Mouse (Mus musculus): ENCODE measurements at regions not wholly inside any gene's neighbourhood (a gene's known extent, or its start where the extent isn't known, plus 50 kb on each side); places are given as distances from the start of the nearest gene placed in this dataset.

- no peak overlapping the region for H3K27ac ChIP-seq (ENCODE audit: insufficient read depth, low read length)
- H3K4me3 ChIP-seq (ENCODE audit: insufficient read depth, low read length): no peak overlapping the region
- TF ChIP-seq CTCF (IDR thresholded peaks at IDR 0.05; ENCODE audit: borderline replicate concordance, insufficient read depth, low read length) (no peak), POLR2A (IDR thresholded peaks at IDR 0.05; ENCODE audit: low read depth, low read length) (no peak)
- no peaks in the 10 kb centered on the region for H3K4me1 ChIP-seq (ENCODE audit: control insufficient read depth, insufficient read depth, low read length)
These were observed 481.2 kb upstream of the Pmfbp1 start for GRCm38 (mm10) chr8:109012655-109013054.

GRCm38 (mm10) chr8:109013577-109013976 lies 480.2 kb upstream of the Pmfbp1 start:
- no peak overlapping the region for H3K4me3 ChIP-seq (ENCODE audit: insufficient read depth, low read length)
- H3K27ac ChIP-seq (ENCODE audit: insufficient read depth, low read length): no peak overlapping the region
- H3K4me1 ChIP-seq (ENCODE audit: control insufficient read depth, insufficient read depth, low read length): no peaks in the 10 kb centered on the region
- no peak for TF ChIP-seq CTCF (IDR thresholded peaks at IDR 0.05; ENCODE audit: borderline replicate concordance, insufficient read depth, low read length)
- no peak for TF ChIP-seq POLR2A (IDR thresholded peaks at IDR 0.05; ENCODE audit: low read depth, low read length)

- Histone ChIP-seq H3K4me3 (ENCODE audit: insufficient read depth, low read length) (no peak overlapping the region), H3K27ac (ENCODE audit: insufficient read depth, low read length) (no peak overlapping the region), H3K4me1 (ENCODE audit: control insufficient read depth, insufficient read depth, low read length) (no peaks in the 10 kb centered on the region)
- TF ChIP-seq POLR2A (IDR thresholded peaks at IDR 0.05; ENCODE audit: low read depth, low read length) (no peak), CTCF (IDR thresholded peaks at IDR 0.05; ENCODE audit: borderline replicate concordance, insufficient read depth, low read length) (peak; percentile 45; the same call in 1 of the 2 replicates)
These were observed 479.1 kb upstream of the Pmfbp1 start for GRCm38 (mm10) chr8:109014746-109015145.

GRCm38 (mm10) chr8:109019565-109019964 lies 474.3 kb upstream of the Pmfbp1 start:
- no peak overlapping the region for H3K4me3 ChIP-seq (ENCODE audit: insufficient read depth, low read length)
- H3K4me1 ChIP-seq (ENCODE audit: control insufficient read depth, insufficient read depth, low read length): no peaks in the 10 kb centered on the region
- H3K27ac ChIP-seq (ENCODE audit: insufficient read depth, low read length): no peak overlapping the region
- TF ChIP-seq CTCF (IDR thresholded peaks at IDR 0.05; ENCODE audit: borderline replicate concordance, insufficient read depth, low read length) (no peak), POLR2A (IDR thresholded peaks at IDR 0.05; ENCODE audit: low read depth, low read length) (no peak)

DNA sequence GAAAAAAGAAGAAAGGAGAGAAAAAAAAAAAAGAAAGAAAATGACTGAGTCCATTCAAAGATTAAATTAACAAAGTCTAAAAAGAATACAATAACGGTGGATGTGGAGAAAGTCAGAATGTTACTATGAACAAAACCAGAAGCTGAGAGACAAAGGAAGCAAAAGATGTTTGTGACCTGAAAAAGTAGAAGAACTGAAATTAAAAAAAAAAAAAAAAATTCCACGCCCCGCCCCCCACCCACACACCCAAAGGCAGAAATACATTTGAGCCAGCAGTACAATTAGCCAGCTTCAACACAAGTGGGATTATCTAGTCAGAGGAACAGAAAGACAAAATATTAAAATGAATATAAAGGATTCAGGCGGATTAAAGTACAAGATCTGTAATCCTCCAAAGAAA lies 473.7 kb upstream of the Pmfbp1 start:
- no peak overlapping the region for H3K27ac ChIP-seq (ENCODE audit: insufficient read depth, low read length)
- H3K4me1 ChIP-seq (ENCODE audit: control insufficient read depth, insufficient read depth, low read length): no peaks in the 10 kb centered on the region
- TF ChIP-seq CTCF (IDR thresholded peaks at IDR 0.05; ENCODE audit: borderline replicate concordance, insufficient read depth, low read length): no peak
- TF ChIP-seq POLR2A (IDR thresholded peaks at IDR 0.05; ENCODE audit: low read depth, low read length): no peak
- no peak overlapping the region for H3K4me3 ChIP-seq (ENCODE audit: insufficient read depth, low read length)

DNA sequence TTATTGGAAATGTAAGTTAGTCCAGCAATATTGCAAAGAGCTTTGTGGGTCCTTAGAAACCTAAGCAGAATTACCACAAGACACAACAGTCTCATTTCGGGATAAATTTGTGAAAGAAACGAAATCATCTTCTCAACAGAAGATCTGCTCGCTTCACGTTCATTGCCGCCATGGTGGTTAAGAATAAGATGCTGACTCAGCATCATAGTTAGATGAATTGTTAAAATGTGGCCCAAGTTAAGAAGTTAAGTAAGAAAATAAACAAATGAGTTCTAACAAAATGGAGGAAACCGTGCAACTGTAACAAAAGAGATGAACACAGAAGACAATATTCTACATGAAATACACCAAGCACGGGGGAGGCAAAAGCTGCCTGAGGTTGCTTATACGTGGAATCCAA lies 465.9 kb upstream of the Pmfbp1 start:
- Histone ChIP-seq H3K4me1 (ENCODE audit: control insufficient read depth, insufficient read depth, low read length) (no peaks in the 10 kb centered on the region), H3K27ac (ENCODE audit: insufficient read depth, low read length) (no peak overlapping the region), H3K4me3 (ENCODE audit: insufficient read depth, low read length) (no peak overlapping the region)
- TF ChIP-seq CTCF (IDR thresholded peaks at IDR 0.05; ENCODE audit: borderline replicate concordance, insufficient read depth, low read length) (no peak), POLR2A (IDR thresholded peaks at IDR 0.05; ENCODE audit: low read depth, low read length) (no peak)

DNA sequence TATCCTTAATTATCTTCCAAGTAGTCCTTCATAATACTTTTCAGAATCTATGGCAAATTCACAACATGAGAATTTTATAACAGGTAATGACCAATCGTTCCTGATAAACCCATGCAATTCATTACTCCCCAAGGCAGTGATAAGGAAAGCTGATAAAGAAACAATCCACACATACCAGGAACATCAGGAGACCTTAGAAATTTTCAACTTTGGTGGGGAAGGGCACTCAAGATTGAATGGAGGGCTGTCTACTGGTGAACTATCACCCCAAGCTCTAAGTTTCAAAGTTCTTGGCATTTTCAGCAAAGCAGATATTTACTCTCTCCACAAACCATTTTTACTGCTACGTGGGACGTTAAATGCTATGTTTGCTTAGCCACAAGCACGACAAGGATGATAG lies 440.2 kb upstream of the Pmfbp1 start:
- H3K27ac ChIP-seq (ENCODE audit: insufficient read depth, low read length): no peak overlapping the region
- 0 out of 2 replicates have a peak, but pooled peaks cover 3% of the 10 kb centered on the region for H3K4me1 ChIP-seq (ENCODE audit: control insufficient read depth, insufficient read depth, low read length)
- no peak overlapping the region for H3K4me3 ChIP-seq (ENCODE audit: insufficient read depth, low read length)
- TF ChIP-seq POLR2A (IDR thresholded peaks at IDR 0.05; ENCODE audit: low read depth, low read length) (no peak), CTCF (IDR thresholded peaks at IDR 0.05; ENCODE audit: borderline replicate concordance, insufficient read depth, low read length) (no peak)

GRCm38 (mm10) chr8:109059152-109059551 lies 434.7 kb upstream of the Pmfbp1 start:
- TF ChIP-seq POLR2A (IDR thresholded peaks at IDR 0.05; ENCODE audit: low read depth, low read length) (no peak), CTCF (IDR thresholded peaks at IDR 0.05; ENCODE audit: borderline replicate concordance, insufficient read depth, low read length) (no peak)

DNA sequence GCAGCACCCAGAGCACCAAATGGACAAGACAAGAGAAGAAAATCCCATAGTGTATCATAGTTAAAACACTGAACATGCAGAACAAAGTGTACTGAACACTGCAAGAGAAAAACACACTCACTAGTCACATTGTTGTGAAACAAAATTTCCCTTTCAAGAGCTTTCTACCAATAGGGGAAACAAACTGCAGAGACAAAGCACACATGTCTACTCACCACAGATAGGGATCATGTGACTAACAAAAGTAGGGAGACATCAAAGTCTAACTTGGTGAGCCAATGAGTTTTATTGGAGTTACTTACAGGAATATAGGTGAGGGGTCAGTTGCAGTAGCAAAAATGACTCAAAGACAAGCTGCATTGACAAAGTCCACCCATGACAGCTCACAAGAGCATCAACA lies 431.5 kb upstream of the Pmfbp1 start:
- Histone ChIP-seq H3K4me1 (ENCODE audit: control insufficient read depth, insufficient read depth, low read length) (0 out of 2 replicates have a peak, but pooled peaks cover 3% of the 10 kb centered on the region), H3K4me3 (ENCODE audit: insufficient read depth, low read length) (no peak overlapping the region), H3K27ac (ENCODE audit: insufficient read depth, low read length) (no peak overlapping the region)
- TF ChIP-seq CTCF (IDR thresholded peaks at IDR 0.05; ENCODE audit: borderline replicate concordance, insufficient read depth, low read length): no peak
- no peak for TF ChIP-seq POLR2A (IDR thresholded peaks at IDR 0.05; ENCODE audit: low read depth, low read length)

More at GRCm38 (mm10) chr8:109059152-109059551, 434.7 kb upstream of the Pmfbp1 start:
- Histone ChIP-seq H3K4me3 (ENCODE audit: insufficient read depth, low read length) (no peak overlapping the region), H3K4me1 (ENCODE audit: control insufficient read depth, insufficient read depth, low read length) (0 out of 2 replicates have a peak, but pooled peaks cover 3% of the 10 kb centered on the region), H3K27ac (ENCODE audit: insufficient read depth, low read length) (no peak overlapping the region)

GRCm38 (mm10) chr8:109073715-109074114 lies 420.1 kb upstream of the Pmfbp1 start:
- H3K4me1 ChIP-seq (ENCODE audit: control insufficient read depth, insufficient read depth, low read length): peaks cover under 1% of the 10 kb centered on the region; the same call in 1 of the 2 replicates
- no peak overlapping the region for H3K4me3 ChIP-seq (ENCODE audit: insufficient read depth, low read length)
- H3K27ac ChIP-seq (ENCODE audit: insufficient read depth, low read length): no peak overlapping the region
- TF ChIP-seq POLR2A (IDR thresholded peaks at IDR 0.05; ENCODE audit: low read depth, low read length) (no peak), CTCF (IDR thresholded peaks at IDR 0.05; ENCODE audit: borderline replicate concordance, insufficient read depth, low read length) (no peak)
